Mouse (Mus musculus): ENCODE measurements around the gene Enho.
"Not testable (repeated sequence)": the region's sequence is repeated elsewhere in the genome, so short reads cannot be mapped to it uniquely, and the experiment has no call there.

Enho gene

DNA sequence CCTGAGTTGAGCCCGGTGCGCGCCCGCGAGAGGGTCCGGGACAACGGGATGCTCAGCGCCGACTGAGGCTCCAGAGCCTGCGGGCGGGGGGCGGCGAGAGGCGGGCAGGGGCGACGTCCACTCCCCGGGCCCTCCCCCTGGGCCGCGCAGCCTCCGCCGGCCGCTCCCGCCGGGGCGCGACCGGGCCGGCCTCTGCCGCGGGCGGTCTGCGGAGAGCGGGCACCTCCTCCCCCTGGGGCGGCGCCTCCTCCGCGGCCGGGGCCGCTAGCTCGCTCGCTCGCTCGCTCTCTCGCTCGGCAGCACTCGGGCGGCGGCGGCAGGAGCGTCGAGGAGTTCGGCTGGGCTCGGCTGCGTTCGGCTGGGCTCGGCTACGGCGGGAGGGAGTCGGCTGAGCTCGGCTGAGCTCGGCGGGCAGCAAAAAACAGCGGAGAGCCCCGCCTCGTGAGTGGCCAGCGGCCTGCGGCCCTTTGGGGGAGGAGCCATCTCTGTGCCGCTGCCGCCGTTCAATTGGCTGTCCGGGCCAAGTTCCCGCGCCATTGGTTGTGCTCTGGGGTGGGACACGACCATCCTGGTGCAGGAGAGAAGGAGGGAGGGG lies at the start of gene Enho:
Enho (minus strand) TSS at position 412 of the 595 bp plus-strand sequence.
- peak; percentile 96 for DNase-seq (ENCODE audit: low spot score)

DNA sequence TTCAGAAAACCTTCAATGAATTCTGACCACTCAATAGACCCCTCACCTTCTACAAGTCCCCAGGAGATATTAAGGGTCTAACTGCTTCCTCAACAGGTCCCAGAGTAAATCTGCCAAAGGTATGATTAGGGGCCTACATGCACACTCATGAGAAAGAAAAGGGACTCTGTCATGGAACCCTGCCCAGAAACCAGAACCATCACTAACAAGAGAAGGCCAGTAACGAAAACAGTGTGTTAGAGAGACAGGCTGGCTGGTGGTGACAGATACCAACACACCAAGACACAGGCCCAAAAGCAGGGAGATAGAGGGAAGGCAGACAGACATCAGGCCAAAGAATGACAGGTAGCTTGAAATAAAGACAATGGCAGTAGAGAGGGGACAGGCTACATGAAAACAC lies 48.4 kb upstream of the Enho start:
- DNase-seq (ENCODE audit: low spot score) = not testable (repeated sequence)

DNA sequence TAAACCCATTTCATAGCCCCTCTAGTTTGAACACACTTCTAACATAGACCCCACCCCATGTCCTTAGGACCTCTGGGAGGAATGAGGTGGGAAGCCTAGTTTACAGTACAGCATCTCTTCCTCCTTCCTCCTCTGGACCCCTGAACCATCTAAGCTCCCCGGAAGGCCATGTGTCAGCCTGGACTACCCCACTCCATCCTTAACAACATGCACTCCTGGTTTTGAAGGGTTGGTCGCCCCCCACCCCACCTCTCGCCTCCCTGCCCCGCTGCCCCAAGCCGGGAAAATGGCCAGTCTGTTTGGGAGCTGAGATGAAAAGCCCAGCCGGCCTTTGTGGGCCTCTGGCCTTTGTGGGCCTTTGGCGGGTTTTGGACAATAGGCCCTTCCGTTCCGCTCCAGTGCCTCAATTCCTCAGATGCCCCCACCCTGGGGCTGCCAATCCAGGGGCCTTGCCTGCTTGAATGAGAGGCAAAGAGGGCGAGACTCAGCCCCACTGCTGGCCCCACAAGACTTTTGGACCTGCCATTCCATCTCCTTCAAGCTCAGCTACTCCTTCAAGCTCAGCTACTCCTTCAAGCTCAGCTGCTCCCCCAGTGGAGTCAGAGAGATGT lies 45.9 kb upstream of the Enho start:
- DNase-seq (ENCODE audit: low spot score) = not testable (repeated sequence)

DNA sequence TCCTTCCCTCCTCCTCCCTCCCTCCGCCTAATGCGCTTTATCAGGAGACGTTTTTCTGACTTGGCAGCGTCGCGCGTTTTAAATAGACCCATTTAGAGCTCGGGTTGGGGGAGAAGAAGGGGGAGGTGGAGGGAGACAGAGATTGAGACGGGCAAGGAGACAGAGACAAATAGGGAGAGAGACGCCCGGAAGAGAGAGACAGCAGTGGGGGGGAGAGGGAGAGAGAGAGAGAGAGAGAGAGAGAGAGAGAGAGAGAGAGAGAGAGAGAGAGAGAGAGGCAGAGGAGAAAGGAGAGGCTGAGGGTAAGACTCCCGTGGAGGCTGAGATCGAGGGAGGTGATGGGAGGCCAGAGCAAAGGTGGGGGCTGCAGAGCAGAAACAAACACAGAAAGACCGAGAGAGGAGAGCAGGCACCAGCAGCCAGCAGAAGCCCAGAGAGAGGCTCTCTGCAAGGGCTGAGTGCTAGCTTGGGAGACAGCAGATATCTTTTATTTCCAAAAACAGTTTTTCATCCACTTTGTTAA lies 44.9 kb upstream of the Enho start:
- DNase-seq (ENCODE audit: low spot score) = not testable (repeated sequence)

- DNase-seq (ENCODE audit: low spot score) = not testable (repeated sequence)
Measured at GRCm38 (mm10) chr4:41684131-41684930, 44.2 kb upstream of the Enho start.

DNA sequence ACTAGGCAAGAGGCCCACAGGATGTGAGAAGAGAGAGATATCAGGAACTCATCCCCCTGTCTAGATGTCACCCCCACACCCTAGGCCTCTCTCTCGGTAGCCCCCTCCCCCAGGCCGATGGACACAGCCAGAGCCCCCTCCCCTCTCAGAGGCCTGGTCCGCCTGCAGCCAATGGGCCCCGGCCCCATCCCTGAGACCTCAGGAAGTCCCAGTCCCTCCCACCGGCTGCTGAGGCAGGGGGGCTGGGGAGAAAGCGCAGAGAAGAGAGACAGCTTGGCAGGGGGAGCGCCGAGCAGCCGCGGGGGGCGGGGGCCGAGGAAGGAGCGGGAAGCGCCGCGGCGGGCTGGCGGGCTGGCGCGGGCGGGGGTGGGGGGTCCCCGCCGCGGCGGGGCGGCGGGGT lies 43.2 kb upstream of the Enho start:
- not testable (repeated sequence) for DNase-seq (ENCODE audit: low spot score)

- no peak for DNase-seq (ENCODE audit: low spot score)
Measured at GRCm38 (mm10) chr4:41682789-41683188, 42.7 kb upstream of the Enho start.

DNA sequence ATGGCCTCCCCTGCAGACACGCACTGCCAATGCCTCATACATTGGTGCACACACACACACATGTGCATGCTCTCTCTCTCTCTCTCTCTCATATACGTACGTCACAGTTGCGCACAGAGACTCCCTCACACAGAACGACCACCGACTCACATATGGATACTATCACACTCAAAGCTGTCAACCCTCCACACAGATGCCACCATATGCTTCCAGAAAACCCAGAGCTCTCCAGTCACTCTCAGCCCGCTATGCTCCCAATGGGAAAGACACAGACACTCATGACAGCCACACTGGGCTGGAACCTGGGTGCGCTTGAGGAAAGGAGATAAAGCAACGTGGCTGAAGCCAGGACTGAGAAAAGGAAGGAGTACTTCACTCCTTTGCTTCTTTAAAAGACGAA lies 41.8 kb upstream of the Enho start:
- DNase-seq (ENCODE audit: low spot score) = no peak

- DNase-seq (ENCODE audit: low spot score) = no peak
Measured at GRCm38 (mm10) chr4:41681176-41681575, 41.1 kb upstream of the Enho start.

DNA sequence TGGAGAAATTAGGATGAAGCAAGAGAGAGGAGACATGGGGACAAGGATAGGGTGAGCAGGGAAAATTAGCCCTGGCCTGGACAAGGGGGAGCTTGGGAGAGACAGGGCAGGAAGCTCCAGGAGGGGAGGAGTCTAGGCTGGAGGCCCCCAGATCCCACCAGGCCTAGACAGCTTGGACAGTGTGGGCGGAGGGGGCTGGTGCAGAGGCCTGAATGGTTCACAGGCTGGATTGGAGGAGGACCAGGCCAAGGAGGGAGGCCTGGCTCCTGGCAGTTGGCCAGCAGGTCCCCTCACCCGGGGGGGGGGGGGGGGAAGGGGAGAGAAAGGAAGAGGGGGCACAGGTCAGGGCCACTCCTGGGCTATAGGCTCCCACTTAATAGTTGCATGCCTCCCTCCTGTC lies 39.2 kb upstream of the Enho start:
- DNase-seq (ENCODE audit: low spot score) = no peak

DNA sequence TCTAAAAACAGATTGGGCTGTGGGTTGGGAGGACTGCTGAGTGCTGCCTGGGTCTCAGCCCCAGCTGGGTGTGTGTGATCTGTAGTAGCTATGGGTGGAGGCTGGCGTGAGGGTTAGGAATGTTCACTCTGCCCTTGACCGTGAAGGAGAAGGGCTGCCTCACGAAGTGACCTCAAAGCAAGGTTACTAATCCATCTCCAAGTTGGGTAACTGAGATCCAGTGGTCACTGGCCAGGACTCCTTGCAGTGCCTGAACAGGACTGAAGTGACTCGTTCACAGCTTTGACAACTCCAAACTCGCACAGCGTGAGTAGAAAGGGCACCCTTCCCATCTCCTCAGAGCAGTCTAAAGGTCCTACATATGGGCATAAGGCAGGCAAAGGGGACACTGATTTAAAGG lies 38.7 kb upstream of the Enho start:
- no peak for DNase-seq (ENCODE audit: low spot score)

DNA sequence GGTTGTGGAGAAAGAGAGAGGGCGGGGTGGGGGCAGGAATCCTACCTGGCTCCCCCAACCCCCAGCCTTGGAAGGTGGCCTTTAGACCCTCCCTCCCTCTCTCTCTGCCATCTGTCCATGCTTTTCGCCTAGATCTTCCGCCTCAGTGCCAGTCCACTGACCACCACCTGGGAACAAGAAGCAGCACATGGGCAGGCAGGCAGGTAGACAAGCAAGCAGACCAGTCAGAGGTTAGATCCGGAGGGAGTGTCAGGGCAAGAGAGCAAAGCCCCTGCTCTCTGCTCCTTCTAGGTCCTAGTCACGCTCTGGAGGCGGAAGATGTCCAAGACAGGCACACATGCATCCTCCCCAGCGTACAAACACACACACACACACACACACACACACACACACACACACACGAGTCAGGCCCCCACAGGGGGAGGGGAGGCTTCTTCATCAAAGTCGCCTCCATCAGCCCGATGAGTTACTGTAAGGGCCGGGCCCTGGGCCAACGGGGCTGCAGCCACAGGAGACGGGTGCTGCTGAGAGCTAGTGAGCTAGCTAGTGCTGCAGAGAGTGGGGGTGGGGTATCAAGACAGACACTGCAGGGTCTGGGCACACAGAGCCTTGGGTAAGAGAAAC lies 37.0 kb upstream of the Enho start:
- peak; percentile 30 for DNase-seq (ENCODE audit: low spot score)

- no peak for DNase-seq (ENCODE audit: low spot score)
Measured at GRCm38 (mm10) chr4:41676248-41677005, 36.3 kb upstream of the Enho start.

DNA sequence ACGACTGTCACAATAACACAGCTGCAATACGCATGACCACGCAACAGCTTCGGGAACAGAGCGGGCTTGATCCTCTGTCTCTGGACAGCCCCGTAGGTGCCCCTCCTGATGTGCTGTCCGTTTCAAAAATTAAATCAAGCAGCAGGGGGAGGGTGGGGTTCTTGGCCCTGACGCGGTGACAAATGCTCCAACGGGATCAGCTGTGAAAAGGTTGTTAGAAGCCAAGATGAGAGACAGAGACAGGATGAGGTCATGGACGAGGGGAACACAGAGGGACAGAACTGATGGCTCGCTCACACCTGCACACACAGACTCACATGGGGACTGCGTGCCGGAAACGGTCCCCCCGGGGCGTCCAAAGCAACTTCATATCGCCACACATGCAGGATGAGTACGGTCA lies 33.1 kb upstream of the Enho start:
- no peak for DNase-seq (ENCODE audit: low spot score)

DNA sequence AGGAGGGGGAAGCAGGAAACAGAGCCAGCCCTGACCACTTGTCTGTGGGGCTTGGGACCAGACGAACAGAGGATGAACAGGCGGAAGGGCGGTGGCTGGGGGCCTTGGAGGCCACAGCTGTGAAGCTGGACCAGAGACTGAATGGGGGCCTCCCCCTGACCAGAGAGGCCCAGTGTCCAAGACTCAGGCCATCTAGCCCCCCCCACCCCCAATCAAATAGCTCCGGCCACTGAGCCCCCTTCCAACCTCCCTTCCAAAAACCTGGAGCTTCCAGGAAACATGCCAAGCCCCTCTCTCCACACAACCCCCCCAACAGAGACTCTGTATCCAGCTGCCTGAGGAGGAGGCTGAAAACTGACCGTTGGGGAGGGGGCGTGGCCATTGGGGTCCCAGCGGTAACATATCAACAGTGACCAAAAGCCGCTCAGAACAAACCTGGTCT lies 32.4 kb upstream of the Enho start:
- no peak for DNase-seq (ENCODE audit: low spot score)

DNA sequence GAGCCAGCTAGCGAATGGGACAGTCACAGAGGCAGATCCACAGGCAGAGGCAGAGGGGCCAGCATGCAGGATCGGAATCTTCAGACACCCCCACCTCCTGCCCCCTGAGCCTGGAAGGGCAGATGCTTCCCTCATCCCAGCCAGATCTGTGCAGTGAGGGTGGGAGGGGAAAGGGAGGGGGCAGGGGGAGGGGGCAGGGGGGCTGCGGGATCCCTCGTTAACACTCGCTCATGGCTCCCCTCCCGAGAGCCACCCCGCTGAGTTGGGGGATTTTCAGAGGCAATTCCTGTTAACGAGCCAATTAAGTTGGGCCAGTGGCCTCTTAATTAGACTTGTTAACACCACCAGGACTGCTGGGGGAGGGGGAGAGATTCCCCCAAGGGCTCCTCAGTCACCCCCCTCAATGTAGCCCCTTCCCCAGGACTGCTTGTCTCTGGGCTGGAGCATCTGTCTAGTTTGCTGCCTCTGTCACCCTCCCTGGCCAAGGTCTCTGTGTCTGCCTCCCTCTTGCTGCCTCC lies 31.9 kb upstream of the Enho start:
- no peak for DNase-seq (ENCODE audit: low spot score)

DNA sequence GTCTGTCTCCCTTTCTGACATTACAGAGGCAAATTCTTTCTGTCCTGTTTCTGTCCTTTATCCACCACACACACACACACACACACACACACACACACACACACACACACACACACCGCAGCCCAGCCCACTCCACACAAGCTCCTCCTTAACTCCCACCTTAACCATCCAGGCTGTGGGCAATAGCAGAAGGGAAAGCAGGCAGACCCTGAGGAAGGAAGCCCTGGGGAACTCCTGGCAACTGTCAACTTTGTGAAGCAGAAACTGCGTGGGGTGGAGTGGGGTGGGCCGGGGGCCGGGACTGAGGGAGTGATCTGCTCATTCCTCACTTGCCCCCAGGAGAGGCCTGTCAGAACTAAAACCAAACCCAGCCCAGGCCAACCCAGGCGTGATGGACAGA lies 31.4 kb upstream of the Enho start:
- DNase-seq (ENCODE audit: low spot score) = no peak

- DNase-seq (ENCODE audit: low spot score) = no peak
Measured at GRCm38 (mm10) chr4:41670836-41671235, 30.7 kb upstream of the Enho start.

DNA sequence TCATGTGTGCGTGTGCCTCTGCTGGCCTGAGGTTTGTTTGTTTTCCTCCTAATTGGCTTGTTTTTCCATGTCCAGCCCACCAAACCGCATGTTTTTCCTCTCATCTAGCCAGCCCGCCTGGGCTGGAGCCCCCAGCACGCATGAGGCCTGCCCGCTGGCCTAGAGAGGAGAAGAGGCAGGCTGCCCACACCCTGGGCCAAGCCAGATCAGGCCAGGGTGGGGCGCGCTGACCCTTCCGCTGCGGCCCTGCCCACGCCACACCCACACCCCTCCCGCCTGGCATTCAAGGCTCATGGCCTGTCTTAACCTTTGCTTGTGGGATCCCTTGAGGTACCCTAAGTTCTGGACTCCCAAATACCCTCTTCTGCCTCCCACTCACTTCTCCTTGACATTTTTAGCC lies 26.5 kb upstream of the Enho start:
- no peak for DNase-seq (ENCODE audit: low spot score)

- no peak for DNase-seq (ENCODE audit: low spot score)
Measured at GRCm38 (mm10) chr4:41665009-41665675, 25.0 kb upstream of the Enho start.

DNA sequence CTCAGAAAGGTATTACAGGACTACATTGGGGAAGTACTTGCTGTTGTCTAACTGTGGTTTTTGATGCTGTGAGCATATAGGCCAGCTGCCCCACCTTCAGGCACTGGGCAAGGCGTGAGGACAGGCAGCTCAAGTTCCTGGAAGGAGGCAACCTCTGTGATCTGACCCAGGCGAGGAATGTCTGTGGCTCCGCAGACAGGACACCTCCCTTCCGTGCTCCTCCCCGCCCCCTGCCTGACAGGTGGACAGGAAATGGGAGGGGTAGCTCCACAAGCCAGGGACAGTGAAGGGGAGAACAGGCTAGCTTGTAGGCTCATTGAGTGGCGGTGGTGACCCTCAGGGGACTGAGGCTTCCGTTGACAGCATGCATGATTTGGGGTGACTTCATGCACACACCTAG lies 24.4 kb upstream of the Enho start:
- no peak for DNase-seq (ENCODE audit: low spot score)
